Comparison of ENCODE assay signal across 17 mouse cellular contexts in genomic region chr17:9059360-9059932, GRCm38 (mm10).
DNase-seq lines count a peak whose midpoint lies in the region; ATAC-seq and TF ChIP-seq lines count a peak whose summit lies in the region.
"Had no signal": no experiment of that assay in that cellular context is flagged by ENCODE, and none has a peak within 500 bp of the region (broad histone marks: within the 10 kb centered on the region; RNA-seq: fewer than 3 reads in every experiment).

No protein-coding gene starts in this region.

- peak; percentile 7 for DNase-seq in adrenal gland, postnatal 14 days
- DNase-seq in adrenal gland, postnatal 4 days (ENCODE audit: low spot score in 2 of 2): no peak
- peak; percentile 17 for DNase-seq in heart, postnatal 4 days
- DNase-seq in heart, embryonic 10.5 days (ENCODE audit: low spot score): no peak
- DNase-seq in lung, adult 18-20 months: peak; percentile 4 to 21
- DNase-seq in lung, adult 2 months: no peak
- DNase-seq in lung, postnatal 4 days: peak; percentile 48 to 61
- no peak for DNase-seq in midbrain, postnatal 0 days (ENCODE audit: low spot score)
- DNase-seq: liver, postnatal 0 days; right cerebral cortex, postnatal 4 days; thymus, adult 2 months had no signal

- 73% methylated on average over 8 of the region's 8 CpGs for WGBS in heart, embryonic 10.5 days
- 34% methylated on average over 8 of the region's 8 CpGs for WGBS in lung, adult 2 months
- 63% methylated on average over 8 of the region's 8 CpGs for WGBS in midbrain, postnatal 0 days

- H3K4me3 ChIP-seq in heart, embryonic 10.5 days: no peak overlapping the region
- H3K4me3 ChIP-seq in lung, adult 2 months (replicated peaks; ENCODE audit: extremely low read depth, low read depth, low read length): no peak overlapping the region
- H3K4me3 ChIP-seq in midbrain, postnatal 0 days (ENCODE audit: low read depth, low read length): no peak overlapping the region
- H3K4me3 ChIP-seq: embryonic facial prominence, embryonic 15.5 days; forebrain, embryonic 10.5 days; hindbrain, embryonic 10.5 days; limb, embryonic 15.5 days; neural tube, embryonic 12.5 days had no signal

- TF ChIP-seq CTCF in lung, adult 2 months (IDR thresholded peaks at IDR 0.05; ENCODE audit: insufficient read depth, low read length): no peak
- no peak for TF ChIP-seq CTCF in midbrain, postnatal 0 days (IDR thresholded peaks at IDR 0.05)

- no peaks in the 10 kb centered on the region for H3K9me3 ChIP-seq in heart, embryonic 10.5 days
- no peaks in the 10 kb centered on the region for H3K9me3 ChIP-seq in midbrain, postnatal 0 days (ENCODE audit: low read length)
- H3K9me3 ChIP-seq: embryonic facial prominence, embryonic 15.5 days; forebrain, embryonic 10.5 days; hindbrain, embryonic 10.5 days; limb, embryonic 15.5 days; neural tube, embryonic 12.5 days had no signal

- H3K27ac ChIP-seq in heart, embryonic 10.5 days: no peak overlapping the region
- H3K27ac ChIP-seq in midbrain, postnatal 0 days (ENCODE audit: low read depth, low read length): no peak overlapping the region
- H3K27ac ChIP-seq: embryonic facial prominence, embryonic 15.5 days; forebrain, embryonic 10.5 days; hindbrain, embryonic 10.5 days; limb, embryonic 15.5 days; neural tube, embryonic 12.5 days had no signal

- H3K36me3 ChIP-seq in heart, embryonic 10.5 days: no peaks in the 10 kb centered on the region
- no peaks in the 10 kb centered on the region for H3K36me3 ChIP-seq in midbrain, postnatal 0 days (ENCODE audit: insufficient read depth, low read length)
- H3K36me3 ChIP-seq: embryonic facial prominence, embryonic 15.5 days; forebrain, embryonic 10.5 days; hindbrain, embryonic 10.5 days; limb, embryonic 15.5 days; neural tube, embryonic 12.5 days had no signal

- no peaks in the 10 kb centered on the region for H3K4me1 ChIP-seq in heart, embryonic 10.5 days
- H3K4me1 ChIP-seq in lung, adult 2 months (ENCODE audit: control insufficient read depth, insufficient read depth, low read length): no peaks in the 10 kb centered on the region
- H3K4me1 ChIP-seq in midbrain, postnatal 0 days (ENCODE audit: insufficient read depth, low read length): no peaks in the 10 kb centered on the region
- H3K4me1 ChIP-seq: embryonic facial prominence, embryonic 15.5 days; forebrain, embryonic 10.5 days; hindbrain, embryonic 10.5 days; limb, embryonic 15.5 days; neural tube, embryonic 12.5 days had no signal

- no peak for ATAC-seq in midbrain, postnatal 0 days (ENCODE audit: low FRiP score)
- ATAC-seq: CD4-positive, CD25-positive, alpha-beta regulatory T cell, adult 4 months; liver, postnatal 0 days had no signal

- H3K4me2 ChIP-seq in midbrain, postnatal 0 days (ENCODE audit: low read depth, low read length, poor library complexity, severe bottlenecking): no peak overlapping the region
- H3K4me2 ChIP-seq: embryonic facial prominence, embryonic 15.5 days; limb, embryonic 15.5 days; neural tube, embryonic 12.5 days had no signal

- no peaks in the 10 kb centered on the region for H3K27me3 ChIP-seq in heart, embryonic 10.5 days (ENCODE audit: insufficient read depth, poor library complexity, severe bottlenecking)
- H3K27me3 ChIP-seq in midbrain, postnatal 0 days (ENCODE audit: insufficient read depth, low read length): no peaks in the 10 kb centered on the region
- H3K27me3 ChIP-seq: embryonic facial prominence, embryonic 15.5 days; limb, embryonic 15.5 days; neural tube, embryonic 12.5 days had no signal

- TF ChIP-seq POLR2A in lung, adult 2 months (IDR thresholded peaks at IDR 0.05; ENCODE audit: borderline replicate concordance, extremely low read depth, low read depth, low read length): no peak

- no peak overlapping the region for H3K9ac ChIP-seq in midbrain, postnatal 0 days (replicated peaks; ENCODE audit: low read length, poor library complexity, severe bottlenecking)
- H3K9ac ChIP-seq: embryonic facial prominence, embryonic 15.5 days; limb, embryonic 15.5 days; liver, postnatal 0 days; neural tube, embryonic 12.5 days had no signal

Comparison
In these comparisons a context has a peak if more than half of its experiments do, and no peak if none do; other contexts are left out.
1. DNase-seq: peak in adrenal gland, postnatal 14 days (single experiment), heart, postnatal 4 days (single experiment), lung, adult 18-20 months (2 of 2) and lung, postnatal 4 days (2 of 2); none in adrenal gland, postnatal 4 days (0 of 2), heart, embryonic 10.5 days (single experiment), lung, adult 2 months (single experiment) and midbrain, postnatal 0 days (single experiment).